Comparison of ENCODE assay signal across 8 mouse cellular contexts in the genomic region with DNA sequence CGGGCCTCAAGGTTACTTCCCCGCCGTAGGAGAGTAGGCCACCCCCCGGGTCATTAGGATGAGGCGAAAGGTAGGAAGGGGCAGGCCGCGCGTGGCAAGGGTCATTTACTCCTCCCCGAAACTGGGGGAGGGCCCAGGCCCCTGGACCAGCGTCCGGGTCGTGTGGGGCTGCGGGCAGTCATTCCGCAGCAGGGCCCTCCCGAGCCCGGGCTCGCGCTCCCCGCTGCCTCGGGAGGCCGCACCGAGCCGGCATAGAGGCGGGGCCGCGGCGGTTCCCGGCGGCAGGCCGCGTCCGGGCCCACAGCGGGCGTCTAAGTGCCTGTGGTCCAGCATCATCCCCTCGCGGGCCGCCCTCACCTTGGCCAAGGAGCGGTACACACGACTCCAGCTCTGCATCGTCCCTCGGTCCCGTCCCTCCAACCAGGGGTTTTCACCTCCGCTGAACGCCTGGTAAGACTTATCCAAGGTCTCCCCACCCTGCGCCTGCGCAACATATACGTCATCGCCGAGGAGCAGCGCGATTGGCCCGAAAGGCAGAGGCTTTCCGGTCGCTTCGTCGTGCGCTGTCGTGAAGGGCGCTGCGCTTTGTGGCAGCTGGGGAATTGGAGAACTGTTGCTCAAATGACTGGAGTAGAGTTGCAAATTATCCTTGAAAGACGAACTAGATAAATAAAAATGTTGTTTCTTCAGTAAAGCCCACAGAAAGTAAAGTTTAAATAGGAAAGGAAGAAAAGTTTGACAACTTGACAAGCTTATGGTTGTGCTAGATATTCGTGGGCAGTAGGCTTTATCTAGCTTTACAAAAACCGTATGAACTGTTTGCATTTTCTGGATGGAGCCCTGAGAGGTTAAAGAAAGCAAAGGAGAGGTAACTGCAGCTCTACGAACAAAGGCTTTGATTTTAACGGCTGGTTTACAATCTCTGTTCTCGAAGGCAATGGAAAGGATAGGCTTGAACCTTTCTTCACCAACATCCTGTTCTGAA. TPM values are rescaled to one million over a fixed set of nuclear protein-coding genes. Genes with fewer than 3 reads are reported as not detected.
DNase-seq lines count a peak whose midpoint lies in the region; ATAC-seq lines count a peak whose summit lies in the region.

A gene (minus strand): TSS at position 510 of the 985 bp plus-strand sequence.

- peak within 1 kb of the TSS; percentile 90 for H3K27ac ChIP-seq in brown adipose tissue, adult 24 weeks (replicated peaks; ENCODE audit: low read depth, low read length)
- peak within 1 kb of the TSS; percentile 91 for H3K27ac ChIP-seq in heart, embryonic 13.5 days (replicated peaks)
- H3K27ac ChIP-seq in liver, embryonic 12.5 days = peak within 1 kb of the TSS; percentile 84
- peak within 1 kb of the TSS; percentile 87 for H3K27ac ChIP-seq in stomach, embryonic 15.5 days

- peak within 1 kb of the TSS; percentile 98 for H3K9ac ChIP-seq in heart, embryonic 13.5 days
- peak within 1 kb of the TSS; percentile 88 for H3K9ac ChIP-seq in liver, embryonic 12.5 days
- H3K9ac ChIP-seq in stomach, embryonic 15.5 days = peak within 1 kb of the TSS; percentile 90

- 5% methylated on average over 66 of the region's 66 CpGs for WGBS in heart, embryonic 13.5 days
- WGBS in liver, embryonic 12.5 days (ENCODE audit: insufficient replicate concordance) = 4% methylated on average over 66 of the region's 66 CpGs
- WGBS in stomach, embryonic 15.5 days = 5% methylated on average over 62 of the region's 66 CpGs

- peak within 1 kb of the TSS; percentile 94 for H3K4me2 ChIP-seq in heart, embryonic 13.5 days
- H3K4me2 ChIP-seq in liver, embryonic 12.5 days = peak within 1 kb of the TSS; percentile 72
- H3K4me2 ChIP-seq in stomach, embryonic 15.5 days = peak within 1 kb of the TSS; percentile 78

- peak within 1 kb of the TSS; percentile 94 for H3K4me3 ChIP-seq in brown adipose tissue, adult 24 weeks (ENCODE audit: insufficient read depth, low read depth, low read length)
- peak within 1 kb of the TSS; percentile 99 for H3K4me3 ChIP-seq in heart, embryonic 13.5 days
- H3K4me3 ChIP-seq in liver, embryonic 12.5 days = peak within 1 kb of the TSS; percentile 86
- peak within 1 kb of the TSS; percentile 97 for H3K4me3 ChIP-seq in stomach, embryonic 15.5 days (replicated peaks)

- H3K36me3 ChIP-seq in heart, embryonic 13.5 days = peaks cover 27% of the 10 kb centered on the region
- H3K36me3 ChIP-seq in liver, embryonic 12.5 days = peaks cover 26% of the 10 kb centered on the region
- H3K36me3 ChIP-seq in stomach, embryonic 15.5 days = peaks cover 11% of the 10 kb centered on the region

- H3K4me1 ChIP-seq in brown adipose tissue, adult 24 weeks (ENCODE audit: control insufficient read depth, insufficient read depth, insufficient read length, low read length) = peaks cover 2% of the 10 kb centered on the region; the same call in 1 of the 2 replicates
- H3K4me1 ChIP-seq in heart, embryonic 13.5 days = peaks cover 18% of the 10 kb centered on the region
- H3K4me1 ChIP-seq in liver, embryonic 12.5 days = peaks cover 23% of the 10 kb centered on the region
- peaks cover 4% of the 10 kb centered on the region for H3K4me1 ChIP-seq in stomach, embryonic 15.5 days

- DNase-seq in CD4-positive, CD25-positive, alpha-beta regulatory T cell, adult 2 months (ENCODE audit: low read depth, low spot score) = peak; percentile 98
- peak; percentile 46 for DNase-seq in fat pad, adult 2 months (ENCODE audit: extremely low read depth, low read depth, low spot score)
- peak; percentile 98 for DNase-seq in kidney, postnatal 10 days
- DNase-seq in natural killer cell, adult 2 months (ENCODE audit: low spot score in 2 of 2) = peak; percentile 91 to 93

- no peaks in the 10 kb centered on the region for H3K27me3 ChIP-seq in heart, embryonic 13.5 days (replicated peaks)
- H3K27me3 ChIP-seq in liver, embryonic 12.5 days (replicated peaks) = no peaks in the 10 kb centered on the region
- no peaks in the 10 kb centered on the region for H3K27me3 ChIP-seq in stomach, embryonic 15.5 days (replicated peaks)

- H3K9me3 ChIP-seq in heart, embryonic 13.5 days = no peaks in the 10 kb centered on the region
- H3K9me3 ChIP-seq in liver, embryonic 12.5 days (replicated peaks) = no peaks in the 10 kb centered on the region
- H3K9me3 ChIP-seq in stomach, embryonic 15.5 days = no peaks in the 10 kb centered on the region

- peak; percentile 97 for ATAC-seq in heart, embryonic 13.5 days (ENCODE audit: extremely low read depth, insufficient number of reproducible peaks, low FRiP score, low TSS enrichment)
- peak; percentile 98 for ATAC-seq in liver, embryonic 12.5 days
- ATAC-seq in stomach, embryonic 15.5 days (ENCODE audit: insufficient read depth, low FRiP score, low read depth) = peak; percentile 97

RNA-seq across cellular contexts. Expression of the gene that starts here (rescaled TPM):
- 928 and 1,239 TPM in 2 replicates for polyA plus RNA-seq in brown adipose tissue, adult 24 weeks (2012; ENCODE audit: insufficient read depth, insufficient read length, missing spikeins)
- 179 and 190 TPM in 2 replicates for polyA plus RNA-seq in heart, embryonic 13.5 days (2015; fragmentation: Nextera tagmentation; extraction: Ambion mirVana)
- polyA plus RNA-seq in liver, embryonic 12.5 days (2016; fragmentation: Nextera tagmentation; extraction: Ambion mirVana) = 110 and 111 TPM in 2 replicates
- 126 and 137 TPM in 2 replicates for polyA plus RNA-seq in stomach, embryonic 15.5 days (2015; fragmentation: Nextera tagmentation; extraction: Ambion mirVana)

Comparison
In these comparisons a context has a peak if more than half of its experiments do, and no peak if none do; other contexts are left out.
1. Peak in every context shown above with its lines: DNase-seq, ATAC-seq, H3K4me3 ChIP-seq and H3K27ac ChIP-seq.
2. DNase-seq: peak in every context shown above with its lines; median percentile 98 in CD4-positive, CD25-positive, alpha-beta regulatory T cell, adult 2 months; 98 in kidney, postnatal 10 days; 92 in natural killer cell, adult 2 months; 46 in fat pad, adult 2 months.